Mouse (Mus musculus) kidney, postnatal 0 days (tissue): Measurements from ENCODE around the gene Ftsj1. TPM values are rescaled to one million over a fixed set of nuclear protein-coding genes. Genes with fewer than 3 reads are reported as not detected.

Experiments used
- ATAC-seq: fragments of 200-750 bp; cut with Nextera tagmentation; replicated peaks from 2 replicates; pipeline ENCODE4 v1.8.0; 2017; ENCODE audit warnings: low read depth, moderate number of reproducible peaks, moderate TSS enrichment, moderate library complexity; ENCODE audit not compliant: low FRiP score
- DNase-seq: peaks from one replicate; pipeline ENCODE4 v3.0.0-alpha.2; 2016; ENCODE audit warnings: low spot score
- H3K27ac ChIP-seq: fragments of 300-500 bp; sonication (generic); 2 replicates; pipeline ENCODE4 v1.5.1; 2014; ENCODE audit warnings: mild to moderate bottlenecking
- H3K27me3 ChIP-seq: fragments of 300-500 bp; sonication (generic); 2 replicates; pipeline ENCODE4 v1.6.1; 2014; ENCODE audit warnings: low read length, mixed read lengths; ENCODE audit not compliant: insufficient read depth
- H3K36me3 ChIP-seq: fragments of 300-500 bp; sonication (generic); 2 replicates; pipeline ENCODE4 v1.6.1; 2014; ENCODE audit warnings: low read length, mixed read lengths; ENCODE audit not compliant: insufficient read depth
- H3K4me1 ChIP-seq: fragments of 300-500 bp; sonication (generic); replicated peaks from 2 replicates; pipeline ENCODE4 v1.6.1; 2014; ENCODE audit warnings: antibody characterized with exemption, low read length, mixed read lengths; ENCODE audit not compliant: insufficient read depth
- H3K4me2 ChIP-seq: fragments of 300-500 bp; sonication (generic); 2 replicates; pipeline ENCODE4 v1.6.1; 2014; ENCODE audit warnings: mild to moderate bottlenecking, low read length, moderate library complexity, mixed read lengths
- H3K4me3 ChIP-seq: fragments of 300-500 bp; sonication (generic); replicated peaks from 2 replicates; pipeline ENCODE4 v1.5.1; 2014; ENCODE audit warnings: low read depth, low read length
- H3K9ac ChIP-seq: fragments of 300-500 bp; sonication (generic); 2 replicates; pipeline ENCODE4 v1.6.1; 2014; ENCODE audit warnings: low read depth, low read length
- H3K9me3 ChIP-seq: fragments of 300-500 bp; sonication (generic); replicated peaks from 2 replicates; pipeline ENCODE4 v1.6.1; 2016; ENCODE audit warnings: low read length, inconsistent platforms, mixed read lengths
- CTCF ChIP-seq: IDR thresholded peaks from 2 replicates; pipeline ENCODE4 v1.5.1; 2016; ENCODE audit warnings: antibody characterized with exemption, low read depth, mild to moderate bottlenecking, moderate library complexity
- WGBS: fragments of 180-500 bp; shearing (Covaris S2); extraction: QIAGEN DNeasy Blood & Tissue Kit; methylation state at CpG from one replicate; pipeline ENCODE4 v1.1.7; 2014; 5-methylcytosine and 5-hydroxymethylcytosine counted together
- polyA plus RNA-seq: library from polyadenylated mRNA; unstranded; fragments of >200 nt; fragmentation: Nextera tagmentation; extraction: Ambion mirVana; gene quantifications from 2 replicates; pipeline ENCODE4 v1.2.1, GENCODE M21; 2015

The Ftsj1 gene
- polyA plus RNA-seq, 1 experiment from 2014 or later, result 29.2 TPM

- ATAC-seq, result no peak
- Histone ChIP-seq H3K4me1 (no peaks in the 10 kb centered on the region), H3K4me2 (no peak overlapping the region), H3K9ac (no peak overlapping the region), H3K27me3 (no peaks in the 10 kb centered on the region), H3K36me3 (no peaks in the 10 kb centered on the region), H3K27ac (no peak overlapping the region), H3K4me3 (no peak overlapping the region), H3K9me3 (no peaks in the 10 kb centered on the region)
- 84% methylated on average over 10 of the region's 10 CpGs for WGBS
- TF ChIP-seq CTCF, result no peak
- DNase-seq, result no peak
These were observed 48.1 kb downstream of the Ftsj1 start for GRCm38 (mm10) chrX:8204076-8204475.

DNA sequence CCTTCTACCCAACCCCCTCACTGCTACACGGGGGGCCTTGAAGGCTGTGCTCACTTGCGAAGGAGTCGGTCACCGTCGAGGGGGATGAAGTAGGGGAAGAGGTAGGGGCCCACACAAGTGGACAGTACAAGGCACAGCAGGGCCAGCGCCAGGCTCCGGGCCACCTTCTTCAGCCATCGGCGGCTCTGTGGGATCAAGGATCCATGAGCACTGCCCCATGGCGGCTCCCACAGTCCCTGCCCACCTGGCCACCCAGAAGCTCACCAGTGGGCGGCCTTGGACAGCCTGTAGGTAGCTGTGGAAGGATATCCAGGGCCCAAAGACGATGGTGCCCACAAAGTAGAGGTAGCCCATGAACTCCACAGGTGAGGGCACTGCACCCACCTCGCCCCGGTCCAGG lies 49.1 kb downstream of the Ftsj1 start:
- DNase-seq (no peak), ATAC-seq (no peak)
- WGBS, result 84% methylated on average over 14 of the region's 14 CpGs
- Histone ChIP-seq H3K9ac (no peak overlapping the region), H3K4me1 (no peaks in the 10 kb centered on the region), H3K36me3 (no peaks in the 10 kb centered on the region), H3K9me3 (no peaks in the 10 kb centered on the region), H3K4me2 (no peak overlapping the region), H3K27me3 (no peaks in the 10 kb centered on the region), H3K27ac (no peak overlapping the region), H3K4me3 (no peak overlapping the region)
- TF ChIP-seq CTCF, result no peak

DNA sequence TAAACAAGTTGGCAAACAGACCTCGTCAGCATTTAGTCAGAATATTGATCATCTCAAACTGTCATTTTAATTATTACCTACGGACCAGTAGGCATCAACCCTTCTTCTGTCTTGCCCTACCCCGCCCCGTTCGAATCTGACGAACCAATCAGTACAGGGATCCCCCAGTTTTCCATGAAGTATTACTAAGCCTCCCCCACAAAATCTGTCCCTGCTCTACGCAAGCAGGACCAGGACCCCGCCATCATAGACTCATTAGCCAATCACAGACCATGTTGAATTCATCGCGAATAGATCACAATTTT lies 58.8 kb downstream of the Ftsj1 start, which contains the start of gene Ebp:
Gene Ebp (minus strand): TSS at position 94 of the 305 bp plus-strand sequence.
- H3K4me3 ChIP-seq, result peak within 1 kb of the TSS; percentile 46
- peak within 1 kb of the TSS; percentile 60; the same call in 1 of the 2 replicates for H3K9ac ChIP-seq
- peak within 1 kb of the TSS; percentile 63 for H3K4me2 ChIP-seq
- H3K27me3 ChIP-seq, result no peaks in the 10 kb centered on the region
- ATAC-seq, result no peak
- WGBS, result 41% methylated on average over 10 of the region's 10 CpGs
- H3K36me3 ChIP-seq, result no peaks in the 10 kb centered on the region
- TF ChIP-seq CTCF, result no peak
- peak within 1 kb of the TSS; percentile 50; the same call in 1 of the 2 replicates for H3K27ac ChIP-seq
- no peak for DNase-seq
- H3K9me3 ChIP-seq, result no peaks in the 10 kb centered on the region
- no peaks in the 10 kb centered on the region for H3K4me1 ChIP-seq

GRCm38 (mm10) chrX:8192640-8193418 lies 59.4 kb downstream of the Ftsj1 start:
- Histone ChIP-seq H3K9ac (peak overlapping the region; percentile 60; the same call in 1 of the 2 replicates), H3K27ac (peak overlapping the region; percentile 50; the same call in 1 of the 2 replicates), H3K4me2 (peak overlapping the region; percentile 63), H3K9me3 (no peaks in the 10 kb centered on the region), H3K4me1 (no peaks in the 10 kb centered on the region), H3K4me3 (peak overlapping the region; percentile 46), H3K36me3 (no peaks in the 10 kb centered on the region), H3K27me3 (no peaks in the 10 kb centered on the region)
- WGBS, result 23% methylated on average over 38 of the region's 38 CpGs
- no peak for TF ChIP-seq CTCF
- ATAC-seq, result peak; percentile 98
- DNase-seq, result peak; percentile 85

- peak overlapping the region; percentile 63 for H3K4me2 ChIP-seq
- TF ChIP-seq CTCF, result no peak; the same call in 1 of the 2 replicates
- no peaks in the 10 kb centered on the region for H3K27me3 ChIP-seq
- no peaks in the 10 kb centered on the region for H3K9me3 ChIP-seq
- H3K4me1 ChIP-seq, result no peaks in the 10 kb centered on the region
- ATAC-seq (no peak), DNase-seq (peak; percentile 40)
- H3K36me3 ChIP-seq, result no peaks in the 10 kb centered on the region
- 34% methylated on average over 13 of the region's 13 CpGs for WGBS
- peak overlapping the region; percentile 46 for H3K4me3 ChIP-seq
- peak overlapping the region; percentile 36; the same call in 1 of the 2 replicates for H3K27ac ChIP-seq
- peak overlapping the region; percentile 60; the same call in 1 of the 2 replicates for H3K9ac ChIP-seq
These were observed 60.0 kb downstream of the Ftsj1 start for GRCm38 (mm10) chrX:8192126-8192639.

Other genes starting within 250 kb of the Ftsj1 start
- 3.1 and 3.2 TPM in 2 replicates for gene Glod5, start 233.9 kb downstream of the Ftsj1 start, polyA plus RNA-seq
- 32.5 and 34.1 TPM in 2 replicates for gene Suv39h1, start 177.6 kb downstream of the Ftsj1 start, polyA plus RNA-seq
- 0.16 and 0.28 TPM in 2 replicates for gene Was, start 161.9 kb downstream of the Ftsj1 start, polyA plus RNA-seq
- gene Wdr13, start 119.5 kb downstream of the Ftsj1 start, polyA plus RNA-seq, result 17.9 and 19.5 TPM in 2 replicates
- 766 and 794 TPM in 2 replicates for gene Rbm3, start 106.5 kb downstream of the Ftsj1 start, polyA plus RNA-seq
- 9.6 and 10.4 TPM in 2 replicates for gene Tbc1d25, start 76.2 kb downstream of the Ftsj1 start, polyA plus RNA-seq
- gene Ebp, start 58.9 kb downstream of the Ftsj1 start, polyA plus RNA-seq, result 50.9 and 54.2 TPM in 2 replicates
- gene Porcn, start 45.9 kb downstream of the Ftsj1 start, polyA plus RNA-seq, result 7.7 and 8.9 TPM in 2 replicates
- gene Slc38a5, start 18.7 kb upstream of the Ftsj1 start, polyA plus RNA-seq, result 0.42 and 0.93 TPM in 2 replicates
- gene Ssxb10, start 75.0 kb upstream of the Ftsj1 start, polyA plus RNA-seq, result not detected in 2 replicates
- gene Ssxb9, start 114.6 kb upstream of the Ftsj1 start, polyA plus RNA-seq, result not detected in 2 replicates
- gene Ssxb1, start 160.9 kb upstream of the Ftsj1 start, polyA plus RNA-seq, result not detected in 2 replicates
- gene Ssxb2, start 209.3 kb upstream of the Ftsj1 start, polyA plus RNA-seq, result not detected in 2 replicates